Mouse (Mus musculus) brain, embryonic 14.5 days (tissue): ENCODE measurements around the gene Psmd2.

Source experiments
- CTCF ChIP-seq: fragments of 200-500 bp; IDR thresholded peaks from 2 replicates; pipeline ENCODE4 v1.5.1; 2012; ENCODE audit warnings: inconsistent platforms, mild to moderate bottlenecking, moderate library complexity, borderline replicate concordance; ENCODE audit not compliant: insufficient read depth, insufficient read length; ENCODE audit errors: extremely low read depth
- POLR2A ChIP-seq: fragments of 200-500 bp; IDR thresholded peaks from 2 replicates; pipeline ENCODE4 v1.6.1; 2012; ENCODE audit warnings: mild to moderate bottlenecking, inconsistent platforms, borderline replicate concordance; ENCODE audit not compliant: poor library complexity, insufficient read depth, insufficient read length, severe bottlenecking; ENCODE audit errors: extremely low read depth

DNA sequence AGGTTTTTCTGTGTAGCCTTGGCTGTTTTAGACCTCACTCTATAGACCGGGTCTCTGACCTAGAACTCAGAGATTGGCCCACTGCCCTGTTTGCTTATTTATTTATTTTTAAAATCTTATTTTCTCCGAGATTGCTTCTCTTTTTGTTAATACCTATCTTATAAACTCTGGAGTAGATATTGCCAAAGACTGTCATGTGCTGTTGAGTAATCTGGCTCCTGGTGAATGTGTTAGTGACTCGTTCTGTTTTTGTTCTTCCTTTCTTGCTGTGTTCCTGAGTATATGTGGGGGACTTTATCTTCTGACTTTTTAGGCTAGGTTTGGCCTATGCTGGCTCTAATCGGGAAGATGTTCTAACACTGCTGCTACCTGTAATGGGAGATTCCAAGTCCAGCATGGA lies 6.2 kb downstream of the Psmd2 start:
- no peak for TF ChIP-seq CTCF
- no peak for TF ChIP-seq POLR2A
